Mouse (Mus musculus) bone marrow, adult 2 months (tissue): Measurements from ENCODE around the gene Rsg1.

ENCODE experiments used
- CTCF ChIP-seq: fragments of 200-500 bp; IDR thresholded peaks from 2 replicates; pipeline ENCODE4 v1.5.1; 2011; ENCODE audit warnings: low read length, control low read depth; ENCODE audit not compliant: control insufficient read depth, insufficient read depth
- POLR2A ChIP-seq: fragments of 200-500 bp; IDR thresholded peaks from 2 replicates; pipeline ENCODE4 v1.6.1; 2011; ENCODE audit warnings: low read depth, mild to moderate bottlenecking, control low read depth, low read length, borderline replicate concordance; ENCODE audit not compliant: control insufficient read depth

DNA sequence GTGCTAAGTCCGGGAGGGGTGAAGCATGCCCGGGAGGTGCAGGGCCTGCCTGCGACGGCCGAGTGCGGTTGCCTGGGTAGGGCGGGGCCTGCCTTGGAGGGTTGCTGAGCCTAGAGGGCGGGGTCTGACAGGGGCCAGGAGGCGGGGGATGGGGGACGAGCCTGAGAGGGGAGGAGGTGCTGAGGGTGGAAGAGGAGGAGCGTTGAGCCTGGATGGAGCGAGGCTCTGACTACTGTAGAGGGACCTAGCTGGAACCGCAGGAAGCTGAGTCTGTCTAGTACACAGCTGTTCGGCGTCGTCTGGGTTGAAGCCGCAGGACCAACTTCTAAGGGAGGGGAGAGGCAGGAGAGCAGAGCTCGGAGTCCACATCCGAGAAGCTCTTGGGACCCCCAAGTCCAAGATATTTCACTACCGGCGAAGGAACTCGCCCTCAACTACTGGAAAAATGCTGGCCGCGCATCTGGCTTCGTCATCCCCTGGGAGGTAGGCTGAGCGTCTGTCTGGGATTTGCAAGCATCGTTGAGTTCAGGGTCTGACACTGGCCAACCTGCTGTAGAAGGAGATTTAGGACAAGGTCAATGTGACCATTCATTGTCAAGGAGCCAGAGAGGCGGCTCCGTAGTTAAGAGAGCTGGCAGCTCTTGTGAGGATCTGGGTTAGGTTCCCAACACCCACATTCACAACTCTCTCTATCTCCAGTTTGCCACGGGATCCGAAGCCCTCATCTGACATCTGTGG lies 25.8 kb downstream of the Rsg1 start, which contains the start of gene Arhgef19:
- TF ChIP-seq POLR2A, result no peak
- no peak for TF ChIP-seq CTCF
